Mouse (Mus musculus): ENCODE data around the gene Adamts18. TPM values are rescaled to one million over a fixed set of nuclear protein-coding genes. Genes with fewer than 3 reads are reported as not detected.

Gene Adamts18
- polyA plus RNA-seq, 1 experiment from 2014 or later: 0.68 TPM

- WGBS: 90% methylated on average over 6 of the region's 6 CpGs
- Histone ChIP-seq H3K9me3 (ENCODE audit: control insufficient read depth, low read length) (no peaks in the 10 kb centered on the region), H3K4me3 (ENCODE audit: low read depth, low read length) (no peak overlapping the region), H3K4me1 (ENCODE audit: control insufficient read depth, insufficient read depth, low read length) (no peaks in the 10 kb centered on the region), H3K27ac (ENCODE audit: low read depth, low read length) (no peak overlapping the region), H3K27me3 (ENCODE audit: control insufficient read depth, insufficient read depth, low read length) (no peaks in the 10 kb centered on the region), H3K9ac (ENCODE audit: low read length) (no peak overlapping the region), H3K4me2 (no peak overlapping the region), H3K36me3 (ENCODE audit: control insufficient read depth, insufficient read depth, low read length) (no peaks in the 10 kb centered on the region)
- ATAC-seq (ENCODE audit: low FRiP score) (no peak), DNase-seq (ENCODE audit: low spot score, missing footprints) (no peak)
These were observed 23.9 kb upstream of the Adamts18 start for GRCm38 (mm10) chr8:113872436-113872835.

GRCm38 (mm10) chr8:113866530-113866929 lies 18.0 kb upstream of the Adamts18 start:
- Histone ChIP-seq H3K4me1 (ENCODE audit: control insufficient read depth, insufficient read depth, low read length) (no peaks in the 10 kb centered on the region), H3K9ac (ENCODE audit: low read length) (no peak overlapping the region), H3K4me3 (ENCODE audit: low read depth, low read length) (no peak overlapping the region), H3K36me3 (ENCODE audit: control insufficient read depth, insufficient read depth, low read length) (no peaks in the 10 kb centered on the region), H3K4me2 (no peak overlapping the region), H3K27ac (ENCODE audit: low read depth, low read length) (no peak overlapping the region), H3K27me3 (ENCODE audit: control insufficient read depth, insufficient read depth, low read length) (no peaks in the 10 kb centered on the region), H3K9me3 (ENCODE audit: control insufficient read depth, low read length) (no peaks in the 10 kb centered on the region)
- ATAC-seq (ENCODE audit: low FRiP score) (no peak), DNase-seq (ENCODE audit: low spot score, missing footprints) (no peak)
- WGBS: 86% methylated on average over 4 of the region's 4 CpGs

- no peak for DNase-seq (ENCODE audit: low spot score, missing footprints)
These were observed 17.0 kb upstream of the Adamts18 start for GRCm38 (mm10) chr8:113865326-113866093.

GRCm38 (mm10) chr8:113859890-113860683 lies 11.5 kb upstream of the Adamts18 start:
- Histone ChIP-seq H3K27ac (ENCODE audit: low read depth, low read length) (no peak overlapping the region), H3K4me2 (no peak overlapping the region), H3K4me1 (ENCODE audit: control insufficient read depth, insufficient read depth, low read length) (no peaks in the 10 kb centered on the region), H3K4me3 (ENCODE audit: low read depth, low read length) (no peak overlapping the region), H3K27me3 (ENCODE audit: control insufficient read depth, insufficient read depth, low read length) (no peaks in the 10 kb centered on the region), H3K9me3 (ENCODE audit: control insufficient read depth, low read length) (no peaks in the 10 kb centered on the region), H3K36me3 (ENCODE audit: control insufficient read depth, insufficient read depth, low read length) (no peaks in the 10 kb centered on the region), H3K9ac (ENCODE audit: low read length) (no peak overlapping the region)
- ATAC-seq (ENCODE audit: low FRiP score): no peak
- 89% methylated on average over 12 of the region's 12 CpGs for WGBS
- DNase-seq (ENCODE audit: low spot score, missing footprints): no peak

More at GRCm38 (mm10) chr8:113865326-113866093, 17.0 kb upstream of the Adamts18 start:
- H3K36me3 ChIP-seq (ENCODE audit: control insufficient read depth, insufficient read depth, low read length): no peaks in the 10 kb centered on the region
- no peak overlapping the region for H3K9ac ChIP-seq (ENCODE audit: low read length)
- 89% methylated on average over 13 of the region's 13 CpGs for WGBS
- no peak overlapping the region for H3K4me2 ChIP-seq
- no peak overlapping the region for H3K27ac ChIP-seq (ENCODE audit: low read depth, low read length)
- H3K4me3 ChIP-seq (ENCODE audit: low read depth, low read length): no peak overlapping the region
- no peaks in the 10 kb centered on the region for H3K9me3 ChIP-seq (ENCODE audit: control insufficient read depth, low read length)
- ATAC-seq (ENCODE audit: low FRiP score): no peak
- H3K4me1 ChIP-seq (ENCODE audit: control insufficient read depth, insufficient read depth, low read length): no peaks in the 10 kb centered on the region
- H3K27me3 ChIP-seq (ENCODE audit: control insufficient read depth, insufficient read depth, low read length): no peaks in the 10 kb centered on the region

GRCm38 (mm10) chr8:113858801-113859200 lies 10.3 kb upstream of the Adamts18 start:
- ATAC-seq (ENCODE audit: low FRiP score): no peak
- peak; percentile 35 for DNase-seq (ENCODE audit: low spot score, missing footprints)
- 72% methylated on average over 7 of the region's 7 CpGs for WGBS

GRCm38 (mm10) chr8:113854622-113855293 lies 6.2 kb upstream of the Adamts18 start:
- 80% methylated on average over 8 of the region's 8 CpGs for WGBS
- ATAC-seq (ENCODE audit: low FRiP score): no peak
- peak; percentile 53 for DNase-seq (ENCODE audit: low spot score, missing footprints)

More at GRCm38 (mm10) chr8:113858801-113859200, 10.3 kb upstream of the Adamts18 start:
- Histone ChIP-seq H3K27me3 (ENCODE audit: control insufficient read depth, insufficient read depth, low read length) (no peaks in the 10 kb centered on the region), H3K36me3 (ENCODE audit: control insufficient read depth, insufficient read depth, low read length) (no peaks in the 10 kb centered on the region), H3K4me2 (no peak overlapping the region), H3K27ac (ENCODE audit: low read depth, low read length) (no peak overlapping the region), H3K9me3 (ENCODE audit: control insufficient read depth, low read length) (no peaks in the 10 kb centered on the region), H3K4me3 (ENCODE audit: low read depth, low read length) (no peak overlapping the region), H3K9ac (ENCODE audit: low read length) (no peak overlapping the region), H3K4me1 (ENCODE audit: control insufficient read depth, insufficient read depth, low read length) (no peaks in the 10 kb centered on the region)

GRCm38 (mm10) chr8:113853714-113854113 lies 5.2 kb upstream of the Adamts18 start:
- peak; percentile 54 for DNase-seq (ENCODE audit: low spot score, missing footprints)
- H3K27ac ChIP-seq (ENCODE audit: low read depth, low read length): no peak overlapping the region
- H3K4me2 ChIP-seq: no peak overlapping the region
- no peak overlapping the region for H3K4me3 ChIP-seq (ENCODE audit: low read depth, low read length)
- no peak overlapping the region for H3K9ac ChIP-seq (ENCODE audit: low read length)
- peaks cover 11% of the 10 kb centered on the region; the same call in 1 of the 2 replicates for H3K27me3 ChIP-seq (ENCODE audit: control insufficient read depth, insufficient read depth, low read length)
- no peaks in the 10 kb centered on the region for H3K9me3 ChIP-seq (ENCODE audit: control insufficient read depth, low read length)
- WGBS: 86% methylated on average over 4 of the region's 4 CpGs
- H3K4me1 ChIP-seq (ENCODE audit: control insufficient read depth, insufficient read depth, low read length): no peaks in the 10 kb centered on the region
- ATAC-seq (ENCODE audit: low FRiP score): no peak
- no peaks in the 10 kb centered on the region for H3K36me3 ChIP-seq (ENCODE audit: control insufficient read depth, insufficient read depth, low read length)

More at GRCm38 (mm10) chr8:113854622-113855293, 6.2 kb upstream of the Adamts18 start:
- Histone ChIP-seq H3K9ac (ENCODE audit: low read length) (no peak overlapping the region), H3K4me2 (no peak overlapping the region), H3K36me3 (ENCODE audit: control insufficient read depth, insufficient read depth, low read length) (no peaks in the 10 kb centered on the region), H3K4me3 (ENCODE audit: low read depth, low read length) (no peak overlapping the region), H3K9me3 (ENCODE audit: control insufficient read depth, low read length) (no peaks in the 10 kb centered on the region), H3K27me3 (ENCODE audit: control insufficient read depth, insufficient read depth, low read length) (peaks cover 4% of the 10 kb centered on the region; the same call in 1 of the 2 replicates), H3K4me1 (ENCODE audit: control insufficient read depth, insufficient read depth, low read length) (no peaks in the 10 kb centered on the region), H3K27ac (ENCODE audit: low read depth, low read length) (no peak overlapping the region)

GRCm38 (mm10) chr8:113851655-113852054 lies 3.1 kb upstream of the Adamts18 start:
- Histone ChIP-seq H3K27ac (ENCODE audit: low read depth, low read length) (no peak overlapping the region), H3K9ac (ENCODE audit: low read length) (no peak overlapping the region), H3K9me3 (ENCODE audit: control insufficient read depth, low read length) (no peaks in the 10 kb centered on the region), H3K27me3 (ENCODE audit: control insufficient read depth, insufficient read depth, low read length) (peaks cover 24% of the 10 kb centered on the region), H3K4me3 (ENCODE audit: low read depth, low read length) (no peak overlapping the region), H3K4me2 (no peak overlapping the region), H3K4me1 (ENCODE audit: control insufficient read depth, insufficient read depth, low read length) (peaks cover 4% of the 10 kb centered on the region; the same call in 1 of the 2 replicates), H3K36me3 (ENCODE audit: control insufficient read depth, insufficient read depth, low read length) (no peaks in the 10 kb centered on the region)
- ATAC-seq (ENCODE audit: low FRiP score): no peak
- no peak for DNase-seq (ENCODE audit: low spot score, missing footprints)
- 40% methylated on average over 4 of the region's 4 CpGs for WGBS

Measured in midbrain, embryonic 11.5 days (tissue).